ENCODE assay signal across 20 mouse cellular contexts in genomic region chr7:143605321-143605720, GRCm38 (mm10). TPM values are rescaled to one million over a fixed set of nuclear protein-coding genes. Genes with fewer than 3 reads are reported as not detected.
DNase-seq lines count a peak whose midpoint lies in the region; TF ChIP-seq lines count a peak whose summit lies in the region.
"Had no signal": no experiment of that assay in that cellular context is flagged by ENCODE, and none has a peak within 500 bp of the region (broad histone marks: within the 10 kb centered on the region; RNA-seq: fewer than 3 reads in every experiment).

No protein-coding gene starts in this region.

- TF ChIP-seq POLR2A in heart, adult 2 months (IDR thresholded peaks at IDR 0.05; ENCODE audit: insufficient read depth, low read depth, low read length) = no peak

- no peak overlapping the region for H3K4me3 ChIP-seq in heart, adult 2 months
- H3K4me3 ChIP-seq in brown adipose tissue, adult 24 weeks (ENCODE audit: insufficient read depth, low read depth, low read length) = no peak overlapping the region
- H3K4me3 ChIP-seq in macrophage (ENCODE audit: inconsistent target) = no peak overlapping the region
- H3K4me3 ChIP-seq: embryonic facial prominence, embryonic 15.5 days; erythroblast, embryonic 14.5 days; forebrain, embryonic 10.5 days; forebrain, embryonic 15.5 days; heart, embryonic 13.5 days; hindbrain, embryonic 13.5 days had no signal

- H3K27ac ChIP-seq in heart, adult 2 months = peak overlapping the region; percentile 60
- H3K27ac ChIP-seq in brown adipose tissue, adult 24 weeks (replicated peaks; ENCODE audit: low read depth, low read length) = peak overlapping the region; percentile 76
- H3K27ac ChIP-seq in macrophage = 0 out of 2 replicates have a peak overlapping the region, but pooled peaks have one; percentile 13
- H3K27ac ChIP-seq: embryonic facial prominence, embryonic 15.5 days; forebrain, embryonic 10.5 days; forebrain, embryonic 15.5 days; heart, embryonic 13.5 days; hindbrain, embryonic 13.5 days; hindbrain, postnatal 0 days had no signal

- no peaks in the 10 kb centered on the region for H3K27me3 ChIP-seq in heart, adult 2 months (ENCODE audit: control insufficient read depth, insufficient read depth, low read length)
- H3K27me3 ChIP-seq: embryonic facial prominence, embryonic 15.5 days; forebrain, embryonic 15.5 days; heart, embryonic 13.5 days; hindbrain, embryonic 13.5 days had no signal

- no peak overlapping the region for H3K9ac ChIP-seq in heart, adult 2 months (ENCODE audit: low read depth, low read length)
- H3K9ac ChIP-seq: embryonic facial prominence, embryonic 15.5 days; forebrain, embryonic 15.5 days; heart, embryonic 13.5 days; hindbrain, embryonic 13.5 days had no signal

- H3K79me2 ChIP-seq in heart, adult 2 months (replicated peaks; ENCODE audit: control insufficient read depth, insufficient read depth, low read length) = no peaks in the 10 kb centered on the region
- H3K79me2 ChIP-seq in macrophage (ENCODE audit: inconsistent target) = no peaks in the 10 kb centered on the region

- no peak for TF ChIP-seq CTCF in heart, adult 2 months (IDR thresholded peaks at IDR 0.05)

- intact Hi-C loops in heart, adult 2 months (cut with DNase I) = no loop called here
- intact Hi-C loops in left cerebral cortex, postnatal 10 days (cut with DNase I) = no loop called here

- 56% methylated on average over 3 of the region's 3 CpGs for WGBS in heart, adult 2 months
- 24% methylated on average over 3 of the region's 3 CpGs for WGBS in macrophage (ENCODE audit: missing documents)

- no peak for TF ChIP-seq EP300 in heart, adult 2 months (IDR thresholded peaks at IDR 0.05; ENCODE audit: insufficient read depth, low read depth, low read length)

- H3K4me1 ChIP-seq in heart, adult 2 months (ENCODE audit: control insufficient read depth, insufficient read depth, low read length) = no peaks in the 10 kb centered on the region; the same call in 1 of the 2 replicates
- peaks cover 13% of the 10 kb centered on the region for H3K4me1 ChIP-seq in brown adipose tissue, adult 24 weeks (ENCODE audit: control insufficient read depth, insufficient read depth, insufficient read length, low read length)
- H3K4me1 ChIP-seq: embryonic facial prominence, embryonic 15.5 days; forebrain, embryonic 15.5 days had no signal

- no peaks in the 10 kb centered on the region for H3K36me3 ChIP-seq in heart, adult 2 months (ENCODE audit: control insufficient read depth, insufficient read depth, low read length)
- H3K36me3 ChIP-seq in macrophage (ENCODE audit: inconsistent target) = peaks cover 10% of the 10 kb centered on the region; the same call in 1 of the 2 replicates
- H3K36me3 ChIP-seq: embryonic facial prominence, embryonic 15.5 days; forebrain, embryonic 10.5 days; forebrain, embryonic 15.5 days; heart, embryonic 13.5 days; hindbrain, embryonic 13.5 days had no signal

- no peak for DNase-seq in heart, adult 2 months
- DNase-seq in heart, postnatal 4 days = no peak
- no peak for DNase-seq in left cerebral cortex, postnatal 10 days (ENCODE audit: extremely low spot score in 1 of 2, low spot score in 2 of 2)
- no peak for DNase-seq in retina, embryonic 14.5 days (ENCODE audit: low spot score)
- DNase-seq in layer of hippocampus, adult 11-12 months (ENCODE audit: low spot score) = no peak
- DNase-seq: adrenal gland, adult 8-10 months; cerebellum, adult 11-12 months; cerebellum, adult 9-10 months; cerebellum, postnatal 25 days; gastrocnemius, postnatal 10 days; heart, postnatal 36 days had no signal

RNA-seq across cellular contexts. Expression of gene Cars, which starts 5.4 kb away (rescaled TPM):
- 10 to 100 TPM; 20.2 to 21.5 TPM for total RNA-seq in heart, adult 2 months (2021)
- polyA plus RNA-seq in heart, adult 2 months (2012; rRNA removed) = 10.9 and 11.0 TPM in 2 replicates
- 10 to 100 TPM; 24.5 to 27.1 TPM for total RNA-seq in heart, postnatal 4 days (2021)
- 15.3 and 38.5 TPM in 2 replicates for polyA plus RNA-seq in brown adipose tissue, adult 24 weeks (2012; ENCODE audit: insufficient read depth, insufficient read length, missing spikeins)
- total RNA-seq in macrophage (2018; cell fraction: chromatin; rRNA removed) = 100 to 1,000 TPM in 21 of 26 experiments, 10 to 100 TPM in 5; 67.4 to 340 (median 171) TPM
- total RNA-seq in macrophage (2018; cell fraction: cytosol; rRNA removed) = 10 to 100 TPM; 21.0 to 92.9 (median 46.4) TPM
- total RNA-seq in macrophage (2018; cell fraction: nucleus; rRNA removed) = 100 to 1,000 TPM in 14 of 26 experiments, 10 to 100 TPM in 12; 39.8 to 217 (median 109) TPM
- polyA plus RNA-seq in macrophage (2018) = 22.1 to 22.6 TPM (median 22.5 TPM) in 3 replicates
- total RNA-seq in left cerebral cortex, postnatal 10 days (2021) = 10 to 100 TPM; 70.0 to 71.0 TPM

RNA-seq across cellular contexts. Expression of gene Tnfrsf26, which starts 23.2 kb away (rescaled TPM):
- total RNA-seq in heart, adult 2 months (2021) = under 1 TPM; 0.50 to 0.52 TPM
- 0.25 and 0.88 TPM in 2 replicates for polyA plus RNA-seq in heart, adult 2 months (2012; rRNA removed)
- 1 to 10 TPM; 1.0 to 1.4 TPM for total RNA-seq in heart, postnatal 4 days (2021)
- not detected in 2 replicates for polyA plus RNA-seq in brown adipose tissue, adult 24 weeks (2012; ENCODE audit: insufficient read depth, insufficient read length, missing spikeins)
- total RNA-seq in macrophage (2018; cell fraction: chromatin; rRNA removed) = 10 to 100 TPM in 1 of 26 experiments, 1 to 10 TPM in 19, under 1 TPM in 6; 0.37 to 11.2 (median 1.9) TPM
- total RNA-seq in macrophage (2018; cell fraction: cytosol; rRNA removed) = 10 to 100 TPM in 4 of 26 experiments, 1 to 10 TPM in 22; 3.6 to 12.1 (median 6.2) TPM
- 10 to 100 TPM in 6 of 26 experiments, 1 to 10 TPM in 20; 2.5 to 20.0 (median 7.6) TPM for total RNA-seq in macrophage (2018; cell fraction: nucleus; rRNA removed)
- polyA plus RNA-seq in macrophage (2018) = 5.9 to 10.7 TPM (median 10.6 TPM) in 3 replicates
- under 1 TPM in 1 of 2 experiments, not detected in 1; 0.18 TPM for total RNA-seq in left cerebral cortex, postnatal 10 days (2021)
- polyA plus RNA-seq: erythroblast, embryonic 14.5 days had no signal

RNA-seq across cellular contexts. Expression of gene Tnfrsf22, which starts 44.1 kb away (rescaled TPM):
- total RNA-seq in heart, adult 2 months (2021) = 1 to 10 TPM; 1.4 to 2.3 TPM
- 3.2 and 5.6 TPM in 2 replicates for polyA plus RNA-seq in heart, adult 2 months (2012; rRNA removed)
- total RNA-seq in heart, postnatal 4 days (2021) = 1 to 10 TPM; 3.6 to 5.0 TPM
- polyA plus RNA-seq in brown adipose tissue, adult 24 weeks (2012; ENCODE audit: insufficient read depth, insufficient read length, missing spikeins) = 2.8 and 5.9 TPM in 2 replicates
- total RNA-seq in macrophage (2018; cell fraction: chromatin; rRNA removed) = 1 to 10 TPM in 14 of 26 experiments, under 1 TPM in 11, not detected in 1; 0.29 to 3.8 (median 1.3) TPM
- total RNA-seq in macrophage (2018; cell fraction: cytosol; rRNA removed) = 1 to 10 TPM; 1.5 to 4.4 (median 2.9) TPM
- total RNA-seq in macrophage (2018; cell fraction: nucleus; rRNA removed) = 10 to 100 TPM in 1 of 26 experiments, 1 to 10 TPM in 24, under 1 TPM in 1; 0.58 to 11.1 (median 2.1) TPM
- polyA plus RNA-seq in macrophage (2018) = 2.7 to 8.5 TPM (median 3.7 TPM) in 3 replicates
- total RNA-seq in left cerebral cortex, postnatal 10 days (2021) = 1 to 10 TPM; 3.4 to 4.8 TPM
- polyA plus RNA-seq: erythroblast, embryonic 14.5 days had no signal

RNA-seq across cellular contexts. Expression of gene Nap1l4, which starts 56.4 kb away (rescaled TPM):
- 100 to 1,000 TPM; 168 to 197 TPM for total RNA-seq in heart, adult 2 months (2021)
- 98.4 and 147 TPM in 2 replicates for polyA plus RNA-seq in heart, adult 2 months (2012; rRNA removed)
- 100 to 1,000 TPM; 203 to 204 TPM for total RNA-seq in heart, postnatal 4 days (2021)
- 119 and 172 TPM in 2 replicates for polyA plus RNA-seq in brown adipose tissue, adult 24 weeks (2012; ENCODE audit: insufficient read depth, insufficient read length, missing spikeins)
- total RNA-seq in macrophage (2018; cell fraction: chromatin; rRNA removed) = 100 to 1,000 TPM in 21 of 26 experiments, 10 to 100 TPM in 5; 62.8 to 206 (median 114) TPM
- 10 to 100 TPM; 53.4 to 80.7 (median 60.5) TPM for total RNA-seq in macrophage (2018; cell fraction: cytosol; rRNA removed)
- 10 to 100 TPM; 42.8 to 93.8 (median 64.7) TPM for total RNA-seq in macrophage (2018; cell fraction: nucleus; rRNA removed)
- polyA plus RNA-seq in macrophage (2018) = 53.7 to 124 TPM (median 75.6 TPM) in 3 replicates
- total RNA-seq in left cerebral cortex, postnatal 10 days (2021) = 100 to 1,000 TPM; 142 to 147 TPM

Comparison
In these comparisons a context has a peak if more than half of its experiments do, and no peak if none do; other contexts are left out.
1. H3K27ac ChIP-seq: peak in every context shown above with its lines; median percentile 76 in brown adipose tissue, adult 24 weeks; 60 in heart, adult 2 months; 13 in macrophage.